Mouse (Mus musculus) spleen, embryonic (tissue): ENCODE results near the gene Efcab5.
"Not testable (repeated sequence)": the region's sequence is repeated elsewhere in the genome, so short reads cannot be mapped to it uniquely, and the experiment has no call there.

Source experiments
- CTCF ChIA-PET: fragments of 350-600 bp; sonication (Branson Sonifier 250); formaldehyde crosslinking; loops from one replicate; lab custom pipeline; 2022; lab: Charles Lee

Gene Efcab5

GRCm38 (mm10) chr11:77180886-77181285 lies 7.9 kb downstream of the Efcab5 start:
- CTCF ChIA-PET: no interaction called here

GRCm38 (mm10) chr11:77179771-77180170 lies 9.0 kb downstream of the Efcab5 start:
- CTCF ChIA-PET: interaction anchor here (0.6 kb wide), 1 partner anchor 14 kb away, joined by 10 read pairs; no protein-coding TSS in a partner anchor

GRCm38 (mm10) chr11:77174531-77174930 lies 14.2 kb downstream of the Efcab5 start:
- CTCF ChIA-PET: no interaction called here

GRCm38 (mm10) chr11:77173731-77174130 lies 15.0 kb downstream of the Efcab5 start:
- CTCF ChIA-PET: no interaction called here

- CTCF ChIA-PET: no interaction called here
These were observed 28.0 kb downstream of the Efcab5 start for GRCm38 (mm10) chr11:77160744-77161143.

GRCm38 (mm10) chr11:77160341-77160740 lies 28.4 kb downstream of the Efcab5 start:
- CTCF ChIA-PET: no interaction called here

GRCm38 (mm10) chr11:77154214-77154613 lies 34.6 kb downstream of the Efcab5 start:
- CTCF ChIA-PET: no interaction called here

- CTCF ChIA-PET: no interaction called here
These were observed 38.0 kb downstream of the Efcab5 start for GRCm38 (mm10) chr11:77150806-77151205.

- CTCF ChIA-PET: not testable (repeated sequence)
These were observed 38.8 kb downstream of the Efcab5 start for GRCm38 (mm10) chr11:77149783-77150630.

- CTCF ChIA-PET: no interaction called here
These were observed 40.0 kb downstream of the Efcab5 start for GRCm38 (mm10) chr11:77148774-77149173.

GRCm38 (mm10) chr11:77147753-77148152 lies 41.0 kb downstream of the Efcab5 start:
- CTCF ChIA-PET: no interaction called here

- CTCF ChIA-PET: no interaction called here
These were observed 43.3 kb downstream of the Efcab5 start for GRCm38 (mm10) chr11:77145423-77145822.

GRCm38 (mm10) chr11:77141938-77142337 lies 46.8 kb downstream of the Efcab5 start:
- CTCF ChIA-PET: no interaction called here

GRCm38 (mm10) chr11:77139976-77140375 lies 48.8 kb downstream of the Efcab5 start:
- CTCF ChIA-PET: no interaction called here

GRCm38 (mm10) chr11:77133450-77133849 lies 55.3 kb downstream of the Efcab5 start:
- CTCF ChIA-PET: interaction anchor here (0.5 to 0.6 kb wide), 2 partner anchors 25 to 447 kb away, joined by 3 read pairs; no protein-coding TSS in a partner anchor

GRCm38 (mm10) chr11:77132580-77132979 lies 56.2 kb downstream of the Efcab5 start:
- CTCF ChIA-PET: interaction anchor here (0.8 kb wide), 1 partner anchor 222 kb away, joined by 3 read pairs; no protein-coding TSS in a partner anchor

GRCm38 (mm10) chr11:77128562-77128961 lies 60.2 kb downstream of the Efcab5 start:
- CTCF ChIA-PET: no interaction called here

GRCm38 (mm10) chr11:77111141-77111540 lies 77.6 kb downstream of the Efcab5 start:
- CTCF ChIA-PET: interaction anchor here (0.7 kb wide), 1 partner anchor 1665 kb away, joined by 5 read pairs; no protein-coding TSS in a partner anchor

- CTCF ChIA-PET: interaction anchor here (0.6 kb wide), 1 partner anchor 25 kb away, joined by 3 read pairs; no protein-coding TSS in a partner anchor
These were observed 80.3 kb downstream of the Efcab5 start for GRCm38 (mm10) chr11:77108442-77108841.

- CTCF ChIA-PET: not testable (repeated sequence)
These were observed 80.9 kb downstream of the Efcab5 start for GRCm38 (mm10) chr11:77107872-77108271.

GRCm38 (mm10) chr11:77106961-77107360 lies 81.8 kb downstream of the Efcab5 start:
- CTCF ChIA-PET: no interaction called here

GRCm38 (mm10) chr11:77100137-77100937 lies 88.4 kb downstream of the Efcab5 start:
- CTCF ChIA-PET: no interaction called here
